Mouse (Mus musculus) liver (tissue): ENCODE measurements around the gene Slc25a3.
A peak's percentile ranks its signal among the peaks of the same experiment; 100 is the strongest.

Source experiments
- DNase-seq: peaks from one replicate; pipeline ENCODE4 v3.0.0-alpha.2; 2020; ENCODE audit warnings: mixed read lengths

Gene Slc25a3

GRCm38 (mm10) chr10:91141564-91141963 lies 17.7 kb upstream of the Slc25a3 start:
- no peak for DNase-seq

GRCm38 (mm10) chr10:91139148-91139766 lies 15.4 kb upstream of the Slc25a3 start:
- no peak for DNase-seq

GRCm38 (mm10) chr10:91138317-91138716 lies 14.5 kb upstream of the Slc25a3 start:
- DNase-seq: no peak

GRCm38 (mm10) chr10:91137400-91137799 lies 13.5 kb upstream of the Slc25a3 start:
- no peak for DNase-seq

- no peak for DNase-seq
Measured at GRCm38 (mm10) chr10:91135302-91135972, 11.6 kb upstream of the Slc25a3 start.

GRCm38 (mm10) chr10:91131565-91131964 lies 7.7 kb upstream of the Slc25a3 start:
- DNase-seq: no peak

- DNase-seq: no peak
Measured at GRCm38 (mm10) chr10:91130792-91131191, 6.9 kb upstream of the Slc25a3 start.

GRCm38 (mm10) chr10:91128551-91129160 lies 4.8 kb upstream of the Slc25a3 start:
- DNase-seq: no peak

GRCm38 (mm10) chr10:91127395-91127794 lies 3.5 kb upstream of the Slc25a3 start:
- DNase-seq: no peak

GRCm38 (mm10) chr10:91126618-91127355 lies 2.9 kb upstream of the Slc25a3 start:
- no peak for DNase-seq

- DNase-seq: peak; percentile 72
Measured at GRCm38 (mm10) chr10:91123281-91123827, 505 bp downstream of the Slc25a3 start.

- no peak for DNase-seq
Measured at GRCm38 (mm10) chr10:91122646-91123045, 1.2 kb downstream of the Slc25a3 start.

- no peak for DNase-seq
Measured at GRCm38 (mm10) chr10:91116958-91117357, 6.9 kb downstream of the Slc25a3 start.

- no peak for DNase-seq
Measured at GRCm38 (mm10) chr10:91109841-91110240, 14.0 kb downstream of the Slc25a3 start.

- no peak for DNase-seq
Measured at GRCm38 (mm10) chr10:91105981-91106380, 17.9 kb downstream of the Slc25a3 start.

- no peak for DNase-seq
Measured at GRCm38 (mm10) chr10:91102799-91103590, 20.9 kb downstream of the Slc25a3 start.

- DNase-seq: no peak
Measured at GRCm38 (mm10) chr10:91101936-91102335, 21.9 kb downstream of the Slc25a3 start.

- DNase-seq: no peak
Measured at GRCm38 (mm10) chr10:91100101-91100500, 23.8 kb downstream of the Slc25a3 start.

- DNase-seq: no peak
Measured at GRCm38 (mm10) chr10:91098056-91098455, 25.8 kb downstream of the Slc25a3 start.

- DNase-seq: no peak
Measured at GRCm38 (mm10) chr10:91094251-91095104, 29.4 kb downstream of the Slc25a3 start.

- DNase-seq: no peak
Measured at GRCm38 (mm10) chr10:91092812-91093211, 31.0 kb downstream of the Slc25a3 start.
